Mouse (Mus musculus): ENCODE data around the gene Thbs1.

The Thbs1 gene

GRCm38 (mm10) chr2:118149855-118150563, 38.3 kb downstream of the Thbs1 start:
- peak; percentile 46 for DNase-seq

GRCm38 (mm10) chr2:118158095-118158494, 46.4 kb downstream of the Thbs1 start:
- no peak for DNase-seq

DNA sequence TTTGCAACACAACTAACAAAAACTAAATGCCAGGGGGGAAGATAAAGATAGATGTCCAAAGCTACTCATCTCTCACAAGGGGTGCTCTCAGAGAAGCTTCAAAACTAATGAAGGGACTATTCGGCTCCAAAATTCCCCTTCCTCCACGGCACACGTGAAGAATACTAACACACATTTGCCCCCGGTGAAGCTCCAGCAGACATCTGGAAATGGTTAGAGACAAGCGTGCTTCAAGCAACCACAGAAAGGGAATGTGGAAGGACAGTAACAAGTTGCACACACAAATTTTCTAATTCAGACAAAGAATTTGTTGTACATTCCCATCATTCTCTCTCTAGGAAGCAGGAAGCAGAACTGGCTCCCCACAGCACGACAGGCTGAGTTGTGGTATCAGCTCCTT, 47.5 kb downstream of the Thbs1 start:
- no peak for DNase-seq

DNA sequence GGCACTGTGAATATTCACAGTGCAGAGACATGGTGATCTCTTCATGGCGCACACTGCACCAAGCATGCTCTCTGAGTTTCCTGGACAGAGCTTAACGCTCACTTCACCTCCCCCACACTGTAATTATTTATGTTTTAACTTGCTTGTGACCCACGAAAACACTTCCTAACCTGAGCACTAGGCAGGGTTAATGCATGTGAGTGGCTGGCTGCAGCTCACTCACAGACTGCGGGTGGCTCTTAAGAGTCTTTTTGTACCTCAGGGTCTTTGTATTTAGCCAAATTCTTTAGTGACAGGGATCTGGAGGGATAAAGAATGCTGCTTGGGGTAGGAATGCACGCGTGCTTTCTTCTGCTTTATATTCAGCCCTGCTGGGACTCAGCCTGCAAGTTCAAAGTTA, 48.9 kb downstream of the Thbs1 start:
- no peak for DNase-seq

DNA sequence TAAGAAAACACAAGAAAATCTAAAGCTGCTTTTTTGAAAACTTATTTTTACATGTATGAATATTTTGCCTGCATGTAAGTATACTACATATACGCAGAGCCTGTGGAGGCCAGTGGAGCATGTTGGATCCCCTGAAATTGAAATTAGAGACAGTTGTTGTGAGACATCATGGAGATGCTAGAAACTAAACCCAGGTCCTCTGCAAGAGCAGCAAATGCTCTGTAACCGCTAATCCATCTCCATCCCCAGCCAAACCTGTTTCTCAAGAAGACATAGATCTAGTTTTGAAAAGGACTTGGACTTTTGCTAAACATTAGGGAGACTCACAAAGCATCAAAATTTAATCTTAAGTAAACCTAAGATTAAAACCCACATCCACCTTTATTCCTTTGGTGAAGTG, 49.3 kb downstream of the Thbs1 start:
- no peak for DNase-seq

GRCm38 (mm10) chr2:118162486-118162885, 50.8 kb downstream of the Thbs1 start:
- no peak for DNase-seq

- DNase-seq: no peak
Observed at GRCm38 (mm10) chr2:118164137-118164536, 52.5 kb downstream of the Thbs1 start.

GRCm38 (mm10) chr2:118165691-118166090, 54.0 kb downstream of the Thbs1 start:
- no peak for DNase-seq

DNA sequence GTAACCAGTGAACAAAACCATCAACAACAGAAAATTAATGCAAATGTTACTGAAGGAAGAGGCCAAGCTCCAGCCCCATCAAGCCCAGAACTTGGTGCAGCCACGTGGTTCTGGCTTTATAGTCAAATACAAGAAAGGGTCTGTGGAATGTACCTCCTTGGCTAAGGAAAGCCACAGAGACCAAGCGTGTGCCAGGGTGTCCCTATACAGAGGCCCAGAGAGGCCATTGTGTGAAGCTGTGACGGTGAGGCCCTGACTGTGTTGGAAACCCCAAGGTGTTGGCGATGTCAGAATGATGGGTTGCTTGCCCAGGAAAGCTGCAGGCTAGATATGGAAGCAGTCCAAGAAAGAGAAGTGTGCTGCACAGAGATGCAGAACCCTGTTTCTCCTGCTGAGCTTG, 56.1 kb downstream of the Thbs1 start:
- no peak for DNase-seq

DNA sequence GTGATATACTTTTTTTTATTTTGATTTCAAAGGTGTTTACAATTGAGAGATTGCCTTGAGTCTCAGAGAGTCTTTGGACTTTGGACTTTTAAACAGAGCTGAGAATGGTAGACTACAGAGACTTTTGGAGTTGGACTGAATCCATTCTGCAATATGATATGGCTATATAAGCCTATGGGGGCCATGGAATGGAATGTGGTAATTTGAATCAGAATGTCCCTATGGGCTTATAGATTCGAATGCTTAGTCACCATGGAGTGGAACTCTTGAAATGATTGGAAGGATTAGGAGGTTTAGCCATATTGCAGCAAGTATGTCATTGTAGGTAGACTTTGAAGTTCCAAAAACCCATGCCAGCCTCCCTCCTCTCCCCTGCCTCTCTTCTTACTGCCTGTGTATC, 56.5 kb downstream of the Thbs1 start:
- DNase-seq: no peak

GRCm38 (mm10) chr2:118174558-118175383, 63.1 kb downstream of the Thbs1 start:
- peak; percentile 55 to 66 for DNase-seq

Data from kidney, postnatal 25 days (tissue).